Mouse (Mus musculus): ENCODE results near the gene Kcnk10.

GRCm38 (mm10) chr12:98610341-98610740, 32.2 kb upstream of the Kcnk10 start:
- TF ChIP-seq CTCF (IDR thresholded peaks at IDR 0.05; ENCODE audit: low read depth) (no peak), EP300 (optimal IDR thresholded peaks at IDR 0.05) (no peak)

Measured in stomach, postnatal 0 days (tissue).